Mouse (Mus musculus): ENCODE measurements at regions not wholly inside any gene's neighbourhood (a gene's known extent, or its start where the extent isn't known, plus 50 kb on each side); places are given as distances from the start of the nearest gene placed in this dataset.

GRCm38 (mm10) chr11:44260376-44261111 is 139.3 kb upstream of the Il12b start:
- ATAC-seq (no peak), DNase-seq (no peak)
- no peaks in the 10 kb centered on the region for H3K9me3 ChIP-seq (ENCODE audit: low read length)
- no peaks in the 10 kb centered on the region for H3K4me1 ChIP-seq (ENCODE audit: insufficient read depth)
- no peak overlapping the region for H3K27ac ChIP-seq (ENCODE audit: low read depth, low read length)
- H3K4me2 ChIP-seq (ENCODE audit: low read depth), result no peak overlapping the region
- H3K36me3 ChIP-seq (ENCODE audit: insufficient read depth), result no peaks in the 10 kb centered on the region
- no peak for TF ChIP-seq CTCF (IDR thresholded peaks at IDR 0.05; ENCODE audit: low read depth)
- 83% methylated on average over 10 of the region's 10 CpGs for whole genome bisulfite sequencing
- no peak overlapping the region for H3K9ac ChIP-seq
- H3K27me3 ChIP-seq (ENCODE audit: insufficient read depth, low read length), result no peaks in the 10 kb centered on the region
- no peak overlapping the region for H3K4me3 ChIP-seq (ENCODE audit: low read depth, low read length)

- no peak for DNase-seq
- Histone ChIP-seq H3K4me2 (ENCODE audit: low read depth) (no peak overlapping the region), H3K36me3 (ENCODE audit: insufficient read depth) (no peaks in the 10 kb centered on the region), H3K27me3 (ENCODE audit: insufficient read depth, low read length) (no peaks in the 10 kb centered on the region), H3K4me3 (ENCODE audit: low read depth, low read length) (no peak overlapping the region), H3K9ac (no peak overlapping the region), H3K4me1 (ENCODE audit: insufficient read depth) (no peaks in the 10 kb centered on the region), H3K27ac (ENCODE audit: low read depth, low read length) (no peak overlapping the region), H3K9me3 (ENCODE audit: low read length) (no peaks in the 10 kb centered on the region)
- TF ChIP-seq CTCF (IDR thresholded peaks at IDR 0.05; ENCODE audit: low read depth), result no peak
- ATAC-seq, result no peak
- 78% methylated on average over 8 of the region's 8 CpGs for WGBS
Observed at GRCm38 (mm10) chr11:44261657-44262056, 138.2 kb upstream of the Il12b start.

- TF ChIP-seq CTCF (IDR thresholded peaks at IDR 0.05; ENCODE audit: low read depth), result no peak
- no peaks in the 10 kb centered on the region for H3K27me3 ChIP-seq (ENCODE audit: insufficient read depth, low read length)
- H3K4me3 ChIP-seq (ENCODE audit: low read depth, low read length), result no peak overlapping the region
- DNase-seq, result no peak
- no peaks in the 10 kb centered on the region for H3K9me3 ChIP-seq (ENCODE audit: low read length)
- 89% methylated on average over 3 of the region's 3 CpGs for WGBS
- no peak overlapping the region for H3K9ac ChIP-seq
- H3K36me3 ChIP-seq (ENCODE audit: insufficient read depth), result no peaks in the 10 kb centered on the region
- no peak for ATAC-seq
- no peaks in the 10 kb centered on the region for H3K4me1 ChIP-seq (ENCODE audit: insufficient read depth)
- H3K4me2 ChIP-seq (ENCODE audit: low read depth), result no peak overlapping the region
- H3K27ac ChIP-seq (ENCODE audit: low read depth, low read length), result no peak overlapping the region
Observed at GRCm38 (mm10) chr11:44262571-44262970, 137.3 kb upstream of the Il12b start.

GRCm38 (mm10) chr11:44272268-44272667 is 127.6 kb upstream of the Il12b start:
- H3K4me1 ChIP-seq (ENCODE audit: insufficient read depth), result no peaks in the 10 kb centered on the region
- H3K9me3 ChIP-seq (ENCODE audit: low read length), result no peaks in the 10 kb centered on the region
- no peak overlapping the region for H3K9ac ChIP-seq
- no peaks in the 10 kb centered on the region for H3K36me3 ChIP-seq (ENCODE audit: insufficient read depth)
- H3K27ac ChIP-seq (ENCODE audit: low read depth, low read length), result no peak overlapping the region
- H3K4me2 ChIP-seq (ENCODE audit: low read depth), result no peak overlapping the region
- no peaks in the 10 kb centered on the region for H3K27me3 ChIP-seq (ENCODE audit: insufficient read depth, low read length)
- ATAC-seq, result no peak
- H3K4me3 ChIP-seq (ENCODE audit: low read depth, low read length), result no peak overlapping the region
- no peak for DNase-seq
- no peak for TF ChIP-seq CTCF (IDR thresholded peaks at IDR 0.05; ENCODE audit: low read depth)

GRCm38 (mm10) chr11:44278521-44279208 is 121.2 kb upstream of the Il12b start:
- ATAC-seq, result no peak
- no peak overlapping the region for H3K27ac ChIP-seq (ENCODE audit: low read depth, low read length)
- no peak overlapping the region for H3K4me3 ChIP-seq (ENCODE audit: low read depth, low read length)
- 82% methylated on average over 7 of the region's 7 CpGs for WGBS
- H3K4me1 ChIP-seq (ENCODE audit: insufficient read depth), result no peaks in the 10 kb centered on the region
- no peaks in the 10 kb centered on the region for H3K27me3 ChIP-seq (ENCODE audit: insufficient read depth, low read length)
- no peak overlapping the region for H3K4me2 ChIP-seq (ENCODE audit: low read depth)
- H3K9ac ChIP-seq, result no peak overlapping the region
- no peaks in the 10 kb centered on the region for H3K9me3 ChIP-seq (ENCODE audit: low read length)
- no peaks in the 10 kb centered on the region for H3K36me3 ChIP-seq (ENCODE audit: insufficient read depth)
- no peak for DNase-seq
- TF ChIP-seq CTCF (IDR thresholded peaks at IDR 0.05; ENCODE audit: low read depth), result no peak

DNA sequence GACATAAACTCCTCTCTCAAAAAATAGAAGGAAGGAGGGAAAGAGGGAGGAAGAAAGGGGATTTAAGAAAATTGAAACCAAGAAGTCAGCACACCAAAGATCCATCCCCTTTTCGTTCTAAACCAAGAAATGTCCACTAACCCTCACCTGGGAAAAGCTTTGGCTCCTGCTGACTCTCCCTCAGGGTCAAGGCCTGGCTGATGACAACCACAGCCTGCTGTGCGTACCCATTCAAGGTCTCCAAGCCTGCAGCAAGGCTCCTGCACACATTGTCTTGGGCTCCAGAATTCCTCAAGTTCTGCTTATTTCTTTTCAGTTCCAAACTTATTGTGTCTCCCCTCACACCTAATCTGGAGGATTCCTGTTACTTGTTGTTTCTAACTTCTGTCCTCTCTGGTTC is 113.9 kb upstream of the Il12b start:
- Histone ChIP-seq H3K9me3 (ENCODE audit: low read length) (no peaks in the 10 kb centered on the region), H3K27me3 (ENCODE audit: insufficient read depth, low read length) (no peaks in the 10 kb centered on the region), H3K9ac (no peak overlapping the region), H3K4me2 (ENCODE audit: low read depth) (no peak overlapping the region), H3K36me3 (ENCODE audit: insufficient read depth) (no peaks in the 10 kb centered on the region), H3K4me3 (ENCODE audit: low read depth, low read length) (no peak overlapping the region), H3K27ac (ENCODE audit: low read depth, low read length) (no peak overlapping the region), H3K4me1 (ENCODE audit: insufficient read depth) (no peaks in the 10 kb centered on the region)
- DNase-seq (no peak), ATAC-seq (no peak)
- WGBS, result 85% methylated on average over 2 of the region's 2 CpGs
- no peak for TF ChIP-seq CTCF (IDR thresholded peaks at IDR 0.05; ENCODE audit: low read depth)

GRCm38 (mm10) chr11:44288825-44289224 is 111.0 kb upstream of the Il12b start:
- Histone ChIP-seq H3K9me3 (ENCODE audit: low read length) (no peaks in the 10 kb centered on the region), H3K27me3 (ENCODE audit: insufficient read depth, low read length) (no peaks in the 10 kb centered on the region), H3K4me2 (ENCODE audit: low read depth) (no peak overlapping the region), H3K9ac (no peak overlapping the region), H3K4me3 (ENCODE audit: low read depth, low read length) (no peak overlapping the region), H3K4me1 (ENCODE audit: insufficient read depth) (no peaks in the 10 kb centered on the region), H3K36me3 (ENCODE audit: insufficient read depth) (no peaks in the 10 kb centered on the region), H3K27ac (ENCODE audit: low read depth, low read length) (no peak overlapping the region)
- DNase-seq (no peak), ATAC-seq (no peak)
- TF ChIP-seq CTCF (IDR thresholded peaks at IDR 0.05; ENCODE audit: low read depth), result no peak
- WGBS, result 73% methylated on average over 1 of the region's 1 CpGs
